Mouse (Mus musculus) liver, embryonic 11.5 days (tissue): ENCODE data around the gene Pnliprp2. TPM values are rescaled to one million over a fixed set of nuclear protein-coding genes. Genes with fewer than 3 reads are reported as not detected.
A peak's percentile ranks its signal among the peaks of the same experiment; 100 is the strongest.

ENCODE experiments used
- ATAC-seq: fragments of 200-750 bp; cut with Nextera tagmentation; replicated peaks from 2 replicates; pipeline ENCODE4 v1.8.0; 2017; ENCODE audit warnings: moderate number of reproducible peaks, mild to moderate bottlenecking, moderate TSS enrichment, moderate library complexity; ENCODE audit not compliant: low FRiP score
- DNase-seq: peaks from one replicate; pipeline ENCODE4 v3.0.0-alpha.2; 2017; ENCODE audit warnings: low spot score
- H3K27ac ChIP-seq: fragments of 300-500 bp; sonication (generic); 2 replicates; pipeline ENCODE4 v1.5.1; 2014; ENCODE audit warnings: mild to moderate bottlenecking, low read depth, low read length, control low read depth
- H3K27me3 ChIP-seq: fragments of 300-500 bp; sonication (generic); replicated peaks from 2 replicates; pipeline ENCODE4 v1.6.1; 2014; ENCODE audit warnings: low read length, mixed read lengths; ENCODE audit not compliant: control insufficient read depth, insufficient read depth
- H3K36me3 ChIP-seq: fragments of 300-500 bp; sonication (generic); 2 replicates; pipeline ENCODE4 v1.6.1; 2014; ENCODE audit warnings: mild to moderate bottlenecking, low read length, moderate library complexity, mixed read lengths; ENCODE audit not compliant: control insufficient read depth, insufficient read depth
- H3K4me1 ChIP-seq: fragments of 300-500 bp; sonication (generic); replicated peaks from 2 replicates; pipeline ENCODE4 v1.6.1; 2014; ENCODE audit warnings: low read length, mixed read lengths; ENCODE audit not compliant: control insufficient read depth, insufficient read depth
- H3K4me2 ChIP-seq: fragments of 300-500 bp; sonication (generic); 2 replicates; pipeline ENCODE4 v1.6.1; 2014; ENCODE audit warnings: mild to moderate bottlenecking, control low read depth, moderate library complexity
- H3K4me3 ChIP-seq: fragments of 300-500 bp; sonication (generic); 2 replicates; pipeline ENCODE4 v1.5.1; 2014; ENCODE audit warnings: low read depth, low read length, control low read depth
- H3K9ac ChIP-seq: fragments of 300-500 bp; sonication (generic); 2 replicates; pipeline ENCODE4 v1.6.1; 2014; ENCODE audit warnings: low read depth, low read length, control low read depth
- H3K9me3 ChIP-seq: fragments of 300-500 bp; sonication (generic); 2 replicates; pipeline ENCODE4 v1.6.1; 2016; ENCODE audit warnings: low read length, inconsistent platforms, mixed read lengths; ENCODE audit not compliant: control insufficient read depth
- WGBS: fragments of 180-500 bp; shearing (Covaris S2); extraction: QIAGEN DNeasy Blood & Tissue Kit; methylation state at CpG from one replicate; pipeline ENCODE4 v1.1.7; 2014; 5-methylcytosine and 5-hydroxymethylcytosine counted together
- polyA plus RNA-seq: library from polyadenylated mRNA; unstranded; fragments of >200 nt; fragmentation: Nextera tagmentation; extraction: Ambion mirVana; gene quantifications from 2 replicates; pipeline ENCODE4 v1.2.1, GENCODE M21; 2014

The Pnliprp2 gene
- polyA plus RNA-seq = 5.6 and 5.8 TPM in 2 replicates

GRCm38 (mm10) chr19:58759423-58759822, at the start of gene Pnliprp2:
Gene Pnliprp2 (plus strand): TSS chr19:58759719.
- no peak within 1 kb of the TSS for H3K27ac ChIP-seq
- H3K4me2 ChIP-seq = no peak within 1 kb of the TSS
- DNase-seq (peak; percentile 44), ATAC-seq (peak; percentile 49; the same call in 1 of the 2 replicates)
- H3K4me1 ChIP-seq = no peaks in the 10 kb centered on the region
- H3K9ac ChIP-seq = no peak within 1 kb of the TSS
- WGBS = 49% methylated on average over 9 of the region's 9 CpGs
- H3K9me3 ChIP-seq = no peaks in the 10 kb centered on the region
- H3K27me3 ChIP-seq = no peaks in the 10 kb centered on the region
- no peak within 1 kb of the TSS for H3K4me3 ChIP-seq
- H3K36me3 ChIP-seq = no peaks in the 10 kb centered on the region

GRCm38 (mm10) chr19:58717925-58718324, 41.6 kb upstream of the Pnliprp2 start:
- no peak overlapping the region for H3K9ac ChIP-seq
- ATAC-seq = no peak
- WGBS = 72% methylated on average over 4 of the region's 4 CpGs

GRCm38 (mm10) chr19:58720439-58720838, 39.1 kb upstream of the Pnliprp2 start:
- H3K9ac ChIP-seq = no peak overlapping the region
- H3K4me3 ChIP-seq = no peak overlapping the region
- no peaks in the 10 kb centered on the region for H3K9me3 ChIP-seq
- DNase-seq = no peak
- no peaks in the 10 kb centered on the region for H3K36me3 ChIP-seq
- H3K4me2 ChIP-seq = no peak overlapping the region
- no peaks in the 10 kb centered on the region for H3K27me3 ChIP-seq
- no peak overlapping the region for H3K27ac ChIP-seq
- no peak for ATAC-seq
- no peaks in the 10 kb centered on the region; the same call in 1 of the 2 replicates for H3K4me1 ChIP-seq

More at GRCm38 (mm10) chr19:58717925-58718324, 41.6 kb upstream of the Pnliprp2 start:
- Histone ChIP-seq H3K4me1 (no peaks in the 10 kb centered on the region; the same call in 1 of the 2 replicates), H3K36me3 (no peaks in the 10 kb centered on the region), H3K9me3 (no peaks in the 10 kb centered on the region), H3K4me2 (no peak overlapping the region), H3K27ac (no peak overlapping the region), H3K27me3 (no peaks in the 10 kb centered on the region), H3K4me3 (no peak overlapping the region)
- no peak for DNase-seq

GRCm38 (mm10) chr19:58726551-58726950, 33.0 kb upstream of the Pnliprp2 start:
- DNase-seq (no peak), ATAC-seq (no peak)
- Histone ChIP-seq H3K4me1 (peaks cover 5% of the 10 kb centered on the region; the same call in 1 of the 2 replicates), H3K27me3 (no peaks in the 10 kb centered on the region), H3K27ac (no peak overlapping the region), H3K4me2 (no peak overlapping the region), H3K36me3 (no peaks in the 10 kb centered on the region), H3K4me3 (no peak overlapping the region), H3K9me3 (no peaks in the 10 kb centered on the region), H3K9ac (no peak overlapping the region)
- 70% methylated on average over 5 of the region's 5 CpGs for WGBS

GRCm38 (mm10) chr19:58727756-58728155, 31.8 kb upstream of the Pnliprp2 start:
- Histone ChIP-seq H3K9me3 (no peaks in the 10 kb centered on the region), H3K27me3 (no peaks in the 10 kb centered on the region), H3K4me3 (no peak overlapping the region), H3K36me3 (no peaks in the 10 kb centered on the region), H3K4me1 (peaks cover 5% of the 10 kb centered on the region; the same call in 1 of the 2 replicates), H3K9ac (no peak overlapping the region), H3K27ac (peak overlapping the region; percentile 45; the same call in 1 of the 2 replicates), H3K4me2 (no peak overlapping the region)
- DNase-seq (no peak), ATAC-seq (no peak)
- WGBS = 63% methylated on average over 5 of the region's 5 CpGs

- peaks cover 5% of the 10 kb centered on the region; the same call in 1 of the 2 replicates for H3K4me1 ChIP-seq
- WGBS = 47% methylated on average over 5 of the region's 5 CpGs
- ATAC-seq (peak; percentile 58), DNase-seq (no peak)
- no peak within 1 kb of the TSS for H3K4me2 ChIP-seq
- H3K4me3 ChIP-seq = no peak within 1 kb of the TSS
- no peaks in the 10 kb centered on the region for H3K9me3 ChIP-seq
- peak within 1 kb of the TSS; percentile 45 for H3K27ac ChIP-seq
- no peaks in the 10 kb centered on the region for H3K36me3 ChIP-seq
- H3K9ac ChIP-seq = no peak within 1 kb of the TSS
- no peaks in the 10 kb centered on the region for H3K27me3 ChIP-seq
These were observed 31.0 kb upstream of the Pnliprp2 start, which contains the start of gene Pnliprp1 for GRCm38 (mm10) chr19:58728445-58729031. Gene Pnliprp1 (plus strand): TSS chr19:58728887.

GRCm38 (mm10) chr19:58733216-58733615, 26.3 kb upstream of the Pnliprp2 start:
- no peak overlapping the region for H3K4me2 ChIP-seq
- H3K4me1 ChIP-seq = no peaks in the 10 kb centered on the region
- no peak overlapping the region for H3K27ac ChIP-seq
- DNase-seq = no peak
- WGBS = 69% methylated on average over 6 of the region's 6 CpGs
- no peaks in the 10 kb centered on the region for H3K27me3 ChIP-seq
- no peaks in the 10 kb centered on the region for H3K9me3 ChIP-seq
- no peak overlapping the region for H3K9ac ChIP-seq
- ATAC-seq = no peak
- H3K4me3 ChIP-seq = no peak overlapping the region
- H3K36me3 ChIP-seq = no peaks in the 10 kb centered on the region

GRCm38 (mm10) chr19:58738111-58738510, 21.4 kb upstream of the Pnliprp2 start:
- Histone ChIP-seq H3K4me2 (no peak overlapping the region), H3K4me1 (no peaks in the 10 kb centered on the region), H3K27ac (no peak overlapping the region), H3K36me3 (no peaks in the 10 kb centered on the region), H3K27me3 (no peaks in the 10 kb centered on the region), H3K9ac (no peak overlapping the region), H3K9me3 (no peaks in the 10 kb centered on the region), H3K4me3 (no peak overlapping the region)
- 74% methylated on average over 4 of the region's 4 CpGs for WGBS
- no peak for ATAC-seq
- DNase-seq = no peak

- DNase-seq (no peak), ATAC-seq (no peak)
- no peak overlapping the region for H3K4me2 ChIP-seq
- H3K4me1 ChIP-seq = no peaks in the 10 kb centered on the region
- H3K27me3 ChIP-seq = no peaks in the 10 kb centered on the region
- H3K27ac ChIP-seq = no peak overlapping the region
- 77% methylated on average over 6 of the region's 6 CpGs for WGBS
- H3K9ac ChIP-seq = no peak overlapping the region
- H3K4me3 ChIP-seq = no peak overlapping the region
- H3K36me3 ChIP-seq = no peaks in the 10 kb centered on the region
- no peaks in the 10 kb centered on the region for H3K9me3 ChIP-seq
These were observed 18.5 kb upstream of the Pnliprp2 start for GRCm38 (mm10) chr19:58741036-58741435.
